Mouse (Mus musculus): Measurements from ENCODE around the gene Chchd6. TPM values are rescaled to one million over a fixed set of nuclear protein-coding genes. Genes with fewer than 3 reads are reported as not detected.

Chchd6 gene
- total and polyA plus RNA-seq, 3 experiments = 9.3 to 25.1 (median 11.4) TPM

- Histone ChIP-seq H3K4me1 (ENCODE audit: control insufficient read depth, insufficient read depth, low read length) (peaks cover 1% of the 10 kb centered on the region), H3K27me3 (ENCODE audit: control insufficient read depth, insufficient read depth, low read length) (no peaks in the 10 kb centered on the region), H3K27ac (no peak overlapping the region), H3K9ac (ENCODE audit: low read depth, low read length) (no peak overlapping the region), H3K4me3 (no peak overlapping the region), H3K36me3 (ENCODE audit: control insufficient read depth, insufficient read depth, low read length) (no peaks in the 10 kb centered on the region), H3K79me2 (replicated peaks; ENCODE audit: control insufficient read depth, insufficient read depth, low read length) (no peaks in the 10 kb centered on the region)
- TF ChIP-seq EP300 (IDR thresholded peaks at IDR 0.05; ENCODE audit: insufficient read depth, low read depth, low read length) (no peak), POLR2A (IDR thresholded peaks at IDR 0.05; ENCODE audit: insufficient read depth, low read depth, low read length) (no peak), CTCF (IDR thresholded peaks at IDR 0.05) (no peak)
- intact Hi-C loops (cut with DNase I) = no loop called here
- DNase-seq = no peak
- WGBS = 89% methylated on average over 7 of the region's 7 CpGs
Observed at GRCm38 (mm10) chr6:89389771-89390170, 205.7 kb downstream of the Chchd6 start.

- Histone ChIP-seq H3K4me3 (no peak overlapping the region), H3K36me3 (ENCODE audit: control insufficient read depth, insufficient read depth, low read length) (no peaks in the 10 kb centered on the region), H3K79me2 (replicated peaks; ENCODE audit: control insufficient read depth, insufficient read depth, low read length) (no peaks in the 10 kb centered on the region), H3K9ac (ENCODE audit: low read depth, low read length) (no peak overlapping the region), H3K4me1 (ENCODE audit: control insufficient read depth, insufficient read depth, low read length) (peaks cover 1% of the 10 kb centered on the region), H3K27ac (no peak overlapping the region), H3K27me3 (ENCODE audit: control insufficient read depth, insufficient read depth, low read length) (no peaks in the 10 kb centered on the region)
- no peak for DNase-seq
- TF ChIP-seq CTCF (IDR thresholded peaks at IDR 0.05) (no peak), POLR2A (IDR thresholded peaks at IDR 0.05; ENCODE audit: insufficient read depth, low read depth, low read length) (no peak), EP300 (IDR thresholded peaks at IDR 0.05; ENCODE audit: insufficient read depth, low read depth, low read length) (no peak)
- WGBS = 66% methylated on average over 1 of the region's 1 CpGs
- intact Hi-C loops (cut with DNase I) = no loop called here
Observed at GRCm38 (mm10) chr6:89386956-89387355, 208.5 kb downstream of the Chchd6 start.

- Histone ChIP-seq H3K27ac (no peak overlapping the region), H3K4me1 (ENCODE audit: control insufficient read depth, insufficient read depth, low read length) (peaks cover 1% of the 10 kb centered on the region), H3K9ac (ENCODE audit: low read depth, low read length) (no peak overlapping the region), H3K79me2 (replicated peaks; ENCODE audit: control insufficient read depth, insufficient read depth, low read length) (no peaks in the 10 kb centered on the region), H3K4me3 (no peak overlapping the region), H3K36me3 (ENCODE audit: control insufficient read depth, insufficient read depth, low read length) (no peaks in the 10 kb centered on the region), H3K27me3 (ENCODE audit: control insufficient read depth, insufficient read depth, low read length) (no peaks in the 10 kb centered on the region)
- intact Hi-C loops (cut with DNase I) = no loop called here
- TF ChIP-seq CTCF (IDR thresholded peaks at IDR 0.05) (no peak), EP300 (IDR thresholded peaks at IDR 0.05; ENCODE audit: insufficient read depth, low read depth, low read length) (no peak)
- 74% methylated on average over 2 of the region's 2 CpGs for WGBS
- DNase-seq = no peak
Observed at GRCm38 (mm10) chr6:89384699-89385098, 210.8 kb downstream of the Chchd6 start.

GRCm38 (mm10) chr6:89381851-89382250 is 213.6 kb downstream of the Chchd6 start:
- intact Hi-C loops (cut with DNase I) = no loop called here
- 93% methylated on average over 5 of the region's 5 CpGs for WGBS
- H3K79me2 ChIP-seq (replicated peaks; ENCODE audit: control insufficient read depth, insufficient read depth, low read length) = no peaks in the 10 kb centered on the region
- no peak for TF ChIP-seq EP300 (IDR thresholded peaks at IDR 0.05; ENCODE audit: insufficient read depth, low read depth, low read length)
- TF ChIP-seq POLR2A (IDR thresholded peaks at IDR 0.05; ENCODE audit: insufficient read depth, low read depth, low read length) = no peak
- TF ChIP-seq CTCF (IDR thresholded peaks at IDR 0.05) = no peak
- no peak overlapping the region for H3K27ac ChIP-seq
- no peaks in the 10 kb centered on the region for H3K27me3 ChIP-seq (ENCODE audit: control insufficient read depth, insufficient read depth, low read length)
- no peak overlapping the region for H3K9ac ChIP-seq (ENCODE audit: low read depth, low read length)
- no peak for DNase-seq
- H3K36me3 ChIP-seq (ENCODE audit: control insufficient read depth, insufficient read depth, low read length) = no peaks in the 10 kb centered on the region
- no peak overlapping the region for H3K4me3 ChIP-seq
- H3K4me1 ChIP-seq (ENCODE audit: control insufficient read depth, insufficient read depth, low read length) = no peaks in the 10 kb centered on the region

- Histone ChIP-seq H3K4me3 (no peak overlapping the region), H3K9ac (ENCODE audit: low read depth, low read length) (no peak overlapping the region), H3K4me1 (ENCODE audit: control insufficient read depth, insufficient read depth, low read length) (no peaks in the 10 kb centered on the region), H3K27me3 (ENCODE audit: control insufficient read depth, insufficient read depth, low read length) (no peaks in the 10 kb centered on the region), H3K79me2 (replicated peaks; ENCODE audit: control insufficient read depth, insufficient read depth, low read length) (no peaks in the 10 kb centered on the region), H3K36me3 (ENCODE audit: control insufficient read depth, insufficient read depth, low read length) (no peaks in the 10 kb centered on the region), H3K27ac (no peak overlapping the region)
- DNase-seq = no peak
- no peak for TF ChIP-seq CTCF (IDR thresholded peaks at IDR 0.05)
- no peak for TF ChIP-seq POLR2A (IDR thresholded peaks at IDR 0.05; ENCODE audit: insufficient read depth, low read depth, low read length)
- no peak for TF ChIP-seq EP300 (IDR thresholded peaks at IDR 0.05; ENCODE audit: insufficient read depth, low read depth, low read length)
- intact Hi-C loops (cut with DNase I) = no loop called here
- 64% methylated on average over 3 of the region's 3 CpGs for WGBS
Observed at GRCm38 (mm10) chr6:89381172-89381571, 214.3 kb downstream of the Chchd6 start.

GRCm38 (mm10) chr6:89380751-89381150 is 214.7 kb downstream of the Chchd6 start:
- Histone ChIP-seq H3K27me3 (ENCODE audit: control insufficient read depth, insufficient read depth, low read length) (no peaks in the 10 kb centered on the region), H3K27ac (no peak overlapping the region), H3K9ac (ENCODE audit: low read depth, low read length) (no peak overlapping the region), H3K4me3 (no peak overlapping the region), H3K4me1 (ENCODE audit: control insufficient read depth, insufficient read depth, low read length) (no peaks in the 10 kb centered on the region), H3K79me2 (replicated peaks; ENCODE audit: control insufficient read depth, insufficient read depth, low read length) (no peaks in the 10 kb centered on the region), H3K36me3 (ENCODE audit: control insufficient read depth, insufficient read depth, low read length) (no peaks in the 10 kb centered on the region)
- WGBS = 43% methylated on average over 3 of the region's 3 CpGs
- no peak for DNase-seq
- TF ChIP-seq POLR2A (IDR thresholded peaks at IDR 0.05; ENCODE audit: insufficient read depth, low read depth, low read length) = no peak
- TF ChIP-seq EP300 (IDR thresholded peaks at IDR 0.05; ENCODE audit: insufficient read depth, low read depth, low read length) = no peak
- no peak for TF ChIP-seq CTCF (IDR thresholded peaks at IDR 0.05)
- intact Hi-C loops (cut with DNase I) = no loop called here

All from heart, adult 2 months (tissue).